Mouse (Mus musculus) liver, embryonic 14.5 days (tissue): ENCODE measurements around the gene Actb. TPM values are rescaled to one million over a fixed set of nuclear protein-coding genes. Genes with fewer than 3 reads are reported as not detected.
A peak's percentile ranks its signal among the peaks of the same experiment; 100 is the strongest.

Source experiments
- ATAC-seq: fragments of 200-750 bp; cut with Nextera tagmentation; 2 replicates; pipeline ENCODE4 v1.8.0; 2017; ENCODE audit warnings: moderate number of reproducible peaks, mild to moderate bottlenecking, moderate library complexity; ENCODE audit not compliant: insufficient read depth
- DNase-seq, 3 experiments: peaks; one replicate each; pipeline ENCODE4 v3.0.0-alpha.2; 2012 to 2013; ENCODE audit warnings: low read depth in 3 of 3, low spot score in 3 of 3
- H3K27ac ChIP-seq: fragments of 300-500 bp; sonication (generic); 2 replicates; pipeline ENCODE4 v1.5.1; 2014; ENCODE audit warnings: moderate library complexity, mild to moderate bottlenecking, control low read depth, inconsistent platforms
- H3K27me3 ChIP-seq: fragments of 300-500 bp; sonication (generic); 2 replicates; pipeline ENCODE4 v1.6.1; 2014; ENCODE audit warnings: mild to moderate bottlenecking, low read length, moderate library complexity; ENCODE audit not compliant: control insufficient read depth, insufficient read depth
- H3K36me3 ChIP-seq: fragments of 300-500 bp; sonication (generic); replicated peaks from 2 replicates; pipeline ENCODE4 v1.6.1; 2014; ENCODE audit warnings: low read depth; ENCODE audit not compliant: control insufficient read depth, insufficient read depth
- H3K4me1 ChIP-seq, 2 experiments: fragments of 200-500 bp in 1 of 2; fragments of 300-500 bp in 1 of 2; sonication (generic) in 1 of 2; replicated peaks; 2 replicates each; pipeline ENCODE4 v1.6.1; 2012 to 2014; ENCODE audit warnings: antibody characterized with exemption in 1 of 2, inconsistent platforms in 1 of 2, low read length in 1 of 2; ENCODE audit not compliant: control insufficient read depth in 2 of 2, insufficient read depth in 2 of 2
- H3K4me2 ChIP-seq: fragments of 300-500 bp; sonication (generic); 2 replicates; pipeline ENCODE4 v1.6.1; 2014; ENCODE audit warnings: low read depth, mild to moderate bottlenecking, control low read depth, moderate library complexity
- H3K4me3 ChIP-seq, 2 experiments: fragments of 200-500 bp in 1 of 2; fragments of 300-500 bp in 1 of 2; sonication (generic) in 1 of 2; 2 replicates each; pipeline ENCODE4 v1.5.1; 2012 to 2014; ENCODE audit warnings: low read depth in 2 of 2, low read length in 2 of 2, mild to moderate bottlenecking in 2 of 2, control low read depth in 1 of 2, inconsistent platforms in 1 of 2, moderate library complexity in 1 of 2; ENCODE audit not compliant: insufficient read depth in 1 of 2
- H3K9ac ChIP-seq: fragments of 300-500 bp; sonication (generic); replicated peaks from 2 replicates; pipeline ENCODE4 v1.6.1; 2014; ENCODE audit warnings: mild to moderate bottlenecking, control low read depth, moderate library complexity
- H3K9me3 ChIP-seq: fragments of 300-500 bp; sonication (generic); 2 replicates; pipeline ENCODE4 v1.6.1; 2016; ENCODE audit warnings: low read length, mixed read lengths; ENCODE audit not compliant: control insufficient read depth
- CTCF ChIP-seq: IDR thresholded peaks from 2 replicates; pipeline ENCODE4 v1.5.1; 2016; ENCODE audit warnings: antibody characterized with exemption, low read depth, control low read depth
- EP300 ChIP-seq: IDR thresholded peaks from 2 replicates; pipeline ENCODE4 v1.6.1; 2016; ENCODE audit warnings: antibody characterized with exemption, low read depth
- WGBS: fragments of 180-500 bp; shearing (Covaris S2); extraction: QIAGEN DNeasy Blood & Tissue Kit; methylation state at CpG from one replicate; pipeline ENCODE4 v1.1.7; 2014; ENCODE audit not compliant: insufficient replicate concordance; 5-methylcytosine and 5-hydroxymethylcytosine counted together
- polyA plus RNA-seq, 2 experiments: library from polyadenylated mRNA; depleted of rRNA in 1 of 2; stranded (reverse) in 1 of 2; unstranded in 1 of 2; fragments of >200 nt; fragmentation: Nextera tagmentation in 1 of 2; extraction: Ambion mirVana in 1 of 2; gene quantifications; 2 replicates each; pipeline versions ENCODE4 v1.2.1 to v1.2.3; 2012 to 2014

The Actb gene
- polyA plus RNA-seq, 2 experiments, result 920 to 7,802 TPM

DNA sequence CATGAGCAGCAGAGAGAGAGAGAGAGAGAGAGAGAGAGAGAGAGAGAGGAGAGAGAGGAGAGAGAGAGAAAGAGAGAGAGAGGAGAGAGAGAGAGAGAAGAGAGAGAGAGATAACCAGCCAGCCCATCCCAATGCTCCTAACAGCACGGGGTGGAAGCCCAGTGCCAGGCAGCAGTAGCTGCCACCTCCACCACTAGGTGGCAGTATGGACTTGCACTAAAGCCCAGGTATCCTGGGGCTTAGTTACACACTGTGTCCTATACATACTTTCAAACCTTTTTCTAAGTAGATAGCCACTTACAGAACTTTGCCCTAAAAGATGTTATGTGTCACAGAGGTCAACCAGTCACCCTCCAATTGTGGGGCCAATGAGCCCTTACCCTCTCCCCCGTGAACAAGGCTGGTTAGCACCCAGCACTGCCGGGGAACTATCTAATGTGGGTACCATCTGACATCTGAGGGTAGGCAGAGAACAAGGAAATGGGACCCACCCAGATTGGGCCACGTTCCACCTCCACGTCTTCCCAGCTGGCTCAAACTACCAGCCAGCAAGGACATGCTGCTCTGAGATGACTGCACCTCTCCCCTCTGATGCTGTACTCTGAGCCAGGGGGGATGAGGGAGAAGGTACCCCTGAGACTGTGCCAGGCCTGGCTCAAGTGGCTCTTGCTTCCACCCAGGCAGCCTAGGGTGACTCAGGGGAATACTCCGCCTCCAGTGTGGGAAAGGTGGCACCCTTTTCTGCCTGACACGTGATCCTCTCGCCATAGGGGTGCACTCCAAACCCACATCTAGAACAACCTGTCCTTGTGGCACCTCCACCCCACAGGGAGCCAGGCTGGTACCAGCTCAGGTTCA lies 27.0 kb downstream of the Actb start:
- TF ChIP-seq EP300, result no peak
- TF ChIP-seq CTCF, result peak; percentile 97
- Histone ChIP-seq H3K27me3 (no peaks in the 10 kb centered on the region), H3K27ac (no peak overlapping the region), H3K36me3 (no peaks in the 10 kb centered on the region), H3K9ac (no peak overlapping the region), H3K4me3 (no peak overlapping the region), H3K9me3 (no peaks in the 10 kb centered on the region), H3K4me2 (no peak overlapping the region), H3K4me1 (peaks cover 0 to 2% of the 10 kb centered on the region in 2 experiments; a peak in 1 of 4 replicates)
- ATAC-seq, result peak; percentile 74
- WGBS, result 46% methylated on average over 8 of the region's 8 CpGs
- peak; percentile 73 to 78 (median 74) for DNase-seq

DNA sequence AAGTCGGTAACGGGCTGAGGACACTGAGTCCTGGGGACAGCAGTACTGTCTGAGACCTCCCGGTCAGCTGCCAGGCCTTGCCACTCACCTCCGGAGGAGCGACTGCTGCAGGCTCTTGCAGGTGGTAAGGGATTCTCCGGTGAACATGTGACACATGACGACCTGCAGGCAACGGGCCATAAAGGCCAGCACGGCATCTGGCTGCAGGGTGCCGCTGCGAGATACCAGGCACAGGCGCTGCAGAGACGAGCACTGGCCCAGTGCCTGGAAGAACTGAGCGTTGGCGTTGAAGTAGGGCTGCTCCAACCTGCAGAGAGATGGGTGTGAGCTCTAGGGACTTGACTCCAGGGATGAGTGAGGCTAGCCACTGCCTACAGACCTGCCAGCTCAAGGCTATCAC lies 28.0 kb downstream of the Actb start:
- Histone ChIP-seq H3K4me1 (peaks cover 0 to 2% of the 10 kb centered on the region in 2 experiments; a peak in 1 of 4 replicates), H3K9me3 (no peaks in the 10 kb centered on the region), H3K27me3 (no peaks in the 10 kb centered on the region), H3K4me2 (no peak overlapping the region), H3K36me3 (no peaks in the 10 kb centered on the region), H3K9ac (no peak overlapping the region), H3K4me3 (no peak overlapping the region), H3K27ac (no peak overlapping the region)
- WGBS, result 85% methylated on average over 15 of the region's 15 CpGs
- TF ChIP-seq CTCF (no peak), EP300 (no peak)
- no peak for ATAC-seq
- DNase-seq, result no peak

DNA sequence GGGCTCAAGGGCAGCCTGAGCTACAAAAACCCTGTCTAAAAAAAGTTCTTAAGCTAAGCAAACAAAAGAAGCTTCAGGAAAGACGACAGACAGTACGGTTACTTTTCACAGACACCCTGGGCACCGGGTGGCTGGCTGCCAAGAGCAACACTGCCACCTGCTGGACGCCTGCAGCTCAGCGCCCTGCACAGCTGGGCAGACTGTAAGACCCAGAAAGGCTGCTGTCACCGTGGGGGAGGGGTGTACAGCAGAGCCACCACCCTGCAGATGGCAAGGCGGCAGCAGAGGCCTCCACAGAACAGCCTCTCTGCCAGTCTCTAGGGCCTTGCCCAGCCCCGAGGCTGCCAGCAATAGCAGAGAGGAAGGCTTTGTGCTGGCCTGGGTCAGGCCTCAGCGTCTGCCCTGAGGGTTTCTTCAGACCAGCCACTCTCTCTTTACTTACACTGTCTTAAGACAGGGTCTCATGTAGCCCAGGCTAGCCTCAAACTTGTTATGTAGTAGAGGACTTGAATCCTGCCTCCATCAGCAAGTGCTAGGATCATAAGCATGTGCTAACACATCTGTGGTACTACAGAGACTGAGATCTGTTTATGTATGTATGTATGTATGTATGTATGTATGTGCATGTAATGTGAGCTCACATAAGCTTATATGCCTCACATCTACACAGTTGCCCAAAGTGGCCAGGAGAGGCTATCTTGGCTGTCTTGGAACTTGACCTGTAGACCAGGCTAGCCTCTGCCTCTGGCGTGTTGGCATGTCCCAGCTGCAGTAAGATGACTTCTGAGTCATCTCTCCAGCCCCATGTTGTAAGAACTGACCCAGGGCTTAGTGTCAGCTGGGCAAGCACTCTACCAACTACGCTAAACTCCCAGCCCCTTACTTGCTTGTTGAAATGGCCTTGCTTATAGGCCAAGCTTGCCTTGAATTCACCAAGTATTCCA lies 28.9 kb downstream of the Actb start:
- Histone ChIP-seq H3K9ac (no peak overlapping the region), H3K36me3 (no peaks in the 10 kb centered on the region), H3K4me2 (no peak overlapping the region), H3K4me3 (no peak overlapping the region), H3K27ac (no peak overlapping the region), H3K9me3 (no peaks in the 10 kb centered on the region), H3K4me1 (peaks cover 0 to 2% of the 10 kb centered on the region in 2 experiments; a peak in 1 of 4 replicates), H3K27me3 (no peaks in the 10 kb centered on the region)
- TF ChIP-seq EP300 (no peak), CTCF (peak; percentile 100)
- WGBS, result 25% methylated on average over 11 of the region's 11 CpGs
- ATAC-seq (peak; percentile 51), DNase-seq (peak; percentile 44 to 55 (median 50))

DNA sequence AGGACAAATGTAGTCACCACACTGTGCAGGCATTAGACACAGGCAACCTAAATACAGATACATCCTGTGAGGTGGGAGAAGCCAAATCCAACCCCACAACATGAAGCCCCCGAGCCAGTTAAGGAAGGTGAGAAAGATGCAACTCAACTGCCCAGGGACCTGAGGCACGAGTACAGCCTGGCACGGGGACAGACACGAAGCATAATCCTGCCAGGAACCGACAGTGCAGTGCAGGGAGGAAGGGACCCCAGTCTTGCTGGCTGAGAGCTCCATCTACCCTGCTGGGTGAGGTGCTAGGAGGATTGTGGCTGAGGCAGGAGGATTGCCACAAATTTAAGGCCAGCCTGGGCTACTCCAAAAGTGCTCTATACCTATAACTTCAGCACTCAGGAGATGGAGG lies 29.7 kb downstream of the Actb start:
- no peaks in the 10 kb centered on the region for H3K36me3 ChIP-seq

DNA sequence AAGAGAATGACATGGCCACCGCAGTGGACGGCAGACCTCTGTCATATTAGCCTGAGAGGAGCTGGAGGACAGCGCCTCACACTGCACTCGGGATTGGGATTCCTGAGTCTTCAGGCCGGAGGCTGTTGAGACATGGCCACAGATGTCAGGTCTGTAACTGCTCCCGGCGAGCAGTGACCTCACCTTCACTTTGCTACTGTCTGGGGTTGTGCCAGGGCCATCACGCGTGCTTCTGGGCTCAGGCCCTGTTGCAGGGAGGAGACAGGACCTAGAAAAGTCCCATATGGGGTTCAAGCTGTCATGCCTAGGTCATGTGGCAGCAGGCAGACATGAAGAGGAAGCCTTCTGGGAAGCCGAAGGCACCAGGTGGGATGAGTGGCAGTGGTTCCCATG lies 31.0 kb downstream of the Actb start:
- Histone ChIP-seq H3K4me1 (no peaks in the 10 kb centered on the region), H3K4me2 (no peak overlapping the region), H3K9me3 (no peaks in the 10 kb centered on the region), H3K27ac (no peak overlapping the region), H3K4me3 (no peak overlapping the region), H3K27me3 (no peaks in the 10 kb centered on the region), H3K36me3 (no peaks in the 10 kb centered on the region), H3K9ac (no peak overlapping the region)
- ATAC-seq (no peak), DNase-seq (no peak)
- TF ChIP-seq CTCF (no peak), EP300 (no peak)
- WGBS, result 84% methylated on average over 10 of the region's 10 CpGs

More for the DNA sequence above, 29.7 kb downstream of the Actb start:
- H3K27ac ChIP-seq, result no peak overlapping the region
- no peak overlapping the region for H3K9ac ChIP-seq
- no peak for DNase-seq
- no peak for ATAC-seq
- no peaks in the 10 kb centered on the region for H3K27me3 ChIP-seq
- TF ChIP-seq EP300, result no peak
- TF ChIP-seq CTCF, result no peak
- no peak overlapping the region for H3K4me3 ChIP-seq
- no peak overlapping the region for H3K4me2 ChIP-seq
- WGBS, result 82% methylated on average over 5 of the region's 5 CpGs
- H3K4me1 ChIP-seq, result peaks cover 0 to 2% of the 10 kb centered on the region in 2 experiments; a peak in 1 of 4 replicates
- no peaks in the 10 kb centered on the region for H3K9me3 ChIP-seq
